Mouse (Mus musculus) heart, embryonic 13.5 days (tissue): ENCODE measurements around the gene Fermt3. TPM values are rescaled to one million over a fixed set of nuclear protein-coding genes. Genes with fewer than 3 reads are reported as not detected.
"Not testable (repeated sequence)": the region's sequence is repeated elsewhere in the genome, so short reads cannot be mapped to it uniquely, and the experiment has no call there.

Source experiments
- ATAC-seq: fragments of 200-750 bp; cut with Nextera tagmentation; 2 replicates; pipeline ENCODE4 v1.8.0; 2017; ENCODE audit warnings: moderate TSS enrichment; ENCODE audit not compliant: insufficient number of reproducible peaks, low FRiP score, low TSS enrichment; ENCODE audit errors: extremely low read depth
- H3K27ac ChIP-seq: fragments of 300-500 bp; sonication (generic); replicated peaks from 2 replicates; pipeline ENCODE4 v1.5.1; 2015; ENCODE audit warnings: moderate library complexity, mild to moderate bottlenecking, inconsistent platforms
- H3K27me3 ChIP-seq: fragments of 300-500 bp; sonication (generic); replicated peaks from 2 replicates; pipeline ENCODE4 v1.6.1; 2015; ENCODE audit warnings: mild to moderate bottlenecking, inconsistent platforms
- H3K36me3 ChIP-seq: fragments of 300-500 bp; sonication (generic); 2 replicates; pipeline ENCODE4 v1.6.1; 2015; ENCODE audit warnings: mild to moderate bottlenecking, inconsistent platforms
- H3K4me1 ChIP-seq: fragments of 300-500 bp; sonication (generic); 2 replicates; pipeline ENCODE4 v1.6.1; 2015; ENCODE audit warnings: inconsistent platforms
- H3K4me2 ChIP-seq: fragments of 300-500 bp; sonication (generic); 2 replicates; pipeline ENCODE4 v1.6.1; 2015; ENCODE audit warnings: inconsistent platforms, mild to moderate bottlenecking, moderate library complexity
- H3K4me3 ChIP-seq: fragments of 300-500 bp; sonication (generic); 2 replicates; pipeline ENCODE4 v1.5.1; 2015; ENCODE audit warnings: moderate library complexity, mild to moderate bottlenecking, inconsistent platforms
- H3K9ac ChIP-seq: fragments of 300-500 bp; sonication (generic); 2 replicates; pipeline ENCODE4 v1.6.1; 2015; ENCODE audit warnings: inconsistent platforms, mild to moderate bottlenecking, moderate library complexity
- H3K9me3 ChIP-seq: fragments of 300-500 bp; sonication (generic); 2 replicates; pipeline ENCODE4 v1.6.1; 2016; ENCODE audit warnings: inconsistent platforms
- WGBS: fragments of 180-500 bp; shearing (Covaris S2); methylation state at CpG from one replicate; pipeline ENCODE4 v1.1.7; 2015; ENCODE audit warnings: mixed read lengths; 5-methylcytosine and 5-hydroxymethylcytosine counted together
- polyA plus RNA-seq: library from polyadenylated mRNA; unstranded; fragments of >200 nt; fragmentation: Nextera tagmentation; extraction: Ambion mirVana; gene quantifications from 2 replicates; pipeline ENCODE4 v1.2.1, GENCODE M21; 2015

Fermt3 gene
- polyA plus RNA-seq, 1 experiment from 2014 or later, result 8.1 TPM

GRCm38 (mm10) chr19:7056248-7057087 is 37.2 kb upstream of the Fermt3 start, which contains the start of gene Macrod1:
TSS of gene Macrod1 (plus strand) at chr19:7056810.
- Histone ChIP-seq H3K4me1 (peaks cover 38% of the 10 kb centered on the region), H3K9me3 (no peaks in the 10 kb centered on the region), H3K9ac (peak within 1 kb of the TSS; percentile 84), H3K4me3 (peak within 1 kb of the TSS; percentile 76), H3K36me3 (no peaks in the 10 kb centered on the region), H3K27ac (peak within 1 kb of the TSS; percentile 87), H3K27me3 (no peaks in the 10 kb centered on the region), H3K4me2 (peak within 1 kb of the TSS; percentile 100)
- ATAC-seq, result peak; percentile 50
- WGBS, result 1% methylated on average over 72 of the region's 72 CpGs

- 36% methylated on average over 3 of the region's 3 CpGs for WGBS
- Histone ChIP-seq H3K27ac (peak overlapping the region; percentile 66), H3K27me3 (no peaks in the 10 kb centered on the region), H3K36me3 (no peaks in the 10 kb centered on the region), H3K9ac (0 out of 2 replicates have a peak overlapping the region, but pooled peaks have one; percentile 33), H3K4me2 (no peak overlapping the region), H3K4me3 (no peak overlapping the region), H3K9me3 (peaks cover 5% of the 10 kb centered on the region; the same call in 1 of the 2 replicates), H3K4me1 (peaks cover 38% of the 10 kb centered on the region)
- ATAC-seq, result no peak
Measured at GRCm38 (mm10) chr19:7055173-7055572, 35.9 kb upstream of the Fermt3 start.

GRCm38 (mm10) chr19:7054772-7055171 is 35.5 kb upstream of the Fermt3 start:
- H3K4me1 ChIP-seq, result peaks cover 38% of the 10 kb centered on the region
- H3K9ac ChIP-seq, result 0 out of 2 replicates have a peak overlapping the region, but pooled peaks have one; percentile 33
- H3K36me3 ChIP-seq, result no peaks in the 10 kb centered on the region
- H3K4me3 ChIP-seq, result no peak overlapping the region
- H3K27ac ChIP-seq, result peak overlapping the region; percentile 66
- H3K27me3 ChIP-seq, result no peaks in the 10 kb centered on the region
- no peak overlapping the region for H3K4me2 ChIP-seq
- H3K9me3 ChIP-seq, result peaks cover 5% of the 10 kb centered on the region; the same call in 1 of the 2 replicates
- no peak for ATAC-seq
- 49% methylated on average over 10 of the region's 10 CpGs for WGBS

GRCm38 (mm10) chr19:7053382-7053781 is 34.1 kb upstream of the Fermt3 start:
- not testable (repeated sequence) for H3K4me2 ChIP-seq, H3K27me3 ChIP-seq, H3K27ac ChIP-seq, H3K9me3 ChIP-seq, ATAC-seq, H3K36me3 ChIP-seq, H3K9ac ChIP-seq, H3K4me3 ChIP-seq
- WGBS, result 80% methylated on average over 4 of the region's 4 CpGs
- peaks cover 35% of the 10 kb centered on the region for H3K4me1 ChIP-seq

- Histone ChIP-seq H3K9me3 (no peaks in the 10 kb centered on the region), H3K4me2 (no peak overlapping the region), H3K4me3 (no peak overlapping the region), H3K27ac (peak overlapping the region; percentile 84), H3K36me3 (no peaks in the 10 kb centered on the region), H3K9ac (peak overlapping the region; percentile 57), H3K4me1 (peaks cover 25% of the 10 kb centered on the region), H3K27me3 (no peaks in the 10 kb centered on the region)
- WGBS, result 35% methylated on average over 4 of the region's 4 CpGs
- ATAC-seq, result no peak
Measured at GRCm38 (mm10) chr19:7044706-7045105, 25.4 kb upstream of the Fermt3 start.

GRCm38 (mm10) chr19:7044279-7044678 is 25.0 kb upstream of the Fermt3 start:
- H3K4me2 ChIP-seq, result no peak overlapping the region
- H3K9ac ChIP-seq, result peak overlapping the region; percentile 57
- peak overlapping the region; percentile 84 for H3K27ac ChIP-seq
- no peak overlapping the region for H3K4me3 ChIP-seq
- WGBS, result 54% methylated on average over 4 of the region's 4 CpGs
- H3K27me3 ChIP-seq, result no peaks in the 10 kb centered on the region
- no peak for ATAC-seq
- H3K36me3 ChIP-seq, result no peaks in the 10 kb centered on the region
- H3K9me3 ChIP-seq, result no peaks in the 10 kb centered on the region
- peaks cover 25% of the 10 kb centered on the region for H3K4me1 ChIP-seq

- peak overlapping the region; percentile 95 for H3K27ac ChIP-seq
- ATAC-seq, result no peak
Measured at GRCm38 (mm10) chr19:7041171-7041570, 21.9 kb upstream of the Fermt3 start.

GRCm38 (mm10) chr19:7040637-7041130 is 21.4 kb upstream of the Fermt3 start:
- Histone ChIP-seq H3K4me2 (peak overlapping the region; percentile 77), H3K36me3 (peaks cover under 1% of the 10 kb centered on the region; the same call in 1 of the 2 replicates), H3K9me3 (no peaks in the 10 kb centered on the region), H3K27ac (peak overlapping the region; percentile 95), H3K4me3 (peak overlapping the region; percentile 62), H3K4me1 (peaks cover 54% of the 10 kb centered on the region), H3K27me3 (no peaks in the 10 kb centered on the region), H3K9ac (peak overlapping the region; percentile 87)
- WGBS, result 22% methylated on average over 13 of the region's 13 CpGs
- no peak for ATAC-seq

More at GRCm38 (mm10) chr19:7041171-7041570, 21.9 kb upstream of the Fermt3 start:
- H3K9me3 ChIP-seq, result no peaks in the 10 kb centered on the region
- H3K4me3 ChIP-seq, result peak overlapping the region; percentile 62
- peaks cover 54% of the 10 kb centered on the region for H3K4me1 ChIP-seq
- WGBS, result 98% methylated on average over 2 of the region's 2 CpGs
- H3K36me3 ChIP-seq, result no peaks in the 10 kb centered on the region
- peak overlapping the region; percentile 87 for H3K9ac ChIP-seq
- no peaks in the 10 kb centered on the region for H3K27me3 ChIP-seq
- peak overlapping the region; percentile 77 for H3K4me2 ChIP-seq

- peak; percentile 99 for ATAC-seq
- H3K9me3 ChIP-seq, result no peaks in the 10 kb centered on the region
- peak within 1 kb of the TSS; percentile 72 for H3K4me3 ChIP-seq
- H3K36me3 ChIP-seq, result peaks cover 7% of the 10 kb centered on the region
- H3K4me2 ChIP-seq, result peak within 1 kb of the TSS; percentile 91
- H3K4me1 ChIP-seq, result peaks cover 49% of the 10 kb centered on the region
- H3K27me3 ChIP-seq, result no peaks in the 10 kb centered on the region
- H3K27ac ChIP-seq, result peak within 1 kb of the TSS; percentile 95
- WGBS, result under 1% methylated on average over 48 of the region's 49 CpGs
- peak within 1 kb of the TSS; percentile 91 for H3K9ac ChIP-seq
Measured at GRCm38 (mm10) chr19:7039841-7040636, 20.8 kb upstream of the Fermt3 start, which contains the start of gene Stip1. TSS of gene Stip1 (minus strand) at chr19:7039967.

- Histone ChIP-seq H3K4me1 (peaks cover 41% of the 10 kb centered on the region), H3K36me3 (peaks cover 15% of the 10 kb centered on the region), H3K4me3 (peak overlapping the region; percentile 72), H3K9me3 (no peaks in the 10 kb centered on the region), H3K27me3 (no peaks in the 10 kb centered on the region), H3K9ac (peak overlapping the region; percentile 91), H3K4me2 (peak overlapping the region; percentile 91), H3K27ac (peak overlapping the region; percentile 86)
- no peak; the same call in 1 of the 2 replicates for ATAC-seq
- WGBS, result 1% methylated on average over 35 of the region's 35 CpGs
Measured at GRCm38 (mm10) chr19:7039088-7039720, 19.9 kb upstream of the Fermt3 start.
